Mouse (Mus musculus) MEL (cell line): ENCODE data around the gene Tmem132b. TPM values are rescaled to one million over a fixed set of nuclear protein-coding genes. Genes with fewer than 3 reads are reported as not detected.

Experiments
- DNase-seq: peaks from one replicate; pipeline ENCODE4 v3.0.0; 2011; ENCODE audit warnings: low read depth, low spot score
- H3K27ac ChIP-seq: 2 replicates; pipeline ENCODE4 v1.5.1; 2012; ENCODE audit warnings: low read depth, mild to moderate bottlenecking, control low read depth, low read length, moderate library complexity; ENCODE audit not compliant: control insufficient read depth
- H3K27me3 ChIP-seq, 2 experiments: fragments of 150-350 bp in 1 of 2; sonication (generic) in 1 of 2; 2 replicates each; pipeline ENCODE4 v1.6.1; 2012; ENCODE audit warnings: low read length in 2 of 2, mild to moderate bottlenecking in 2 of 2, improper control_type of control experiment in 1 of 2, moderate library complexity in 1 of 2; ENCODE audit not compliant: insufficient read depth in 2 of 2, control insufficient read depth in 1 of 2
- H3K36me3 ChIP-seq, 2 experiments: 2 replicates each; pipeline ENCODE4 v1.6.1; 2012 to 2014; ENCODE audit warnings: low read length in 2 of 2, improper control_type of control experiment in 1 of 2, inconsistent platforms in 1 of 2, mild to moderate bottlenecking in 1 of 2; ENCODE audit not compliant: insufficient read depth in 2 of 2, control insufficient read depth in 1 of 2
- H3K4me1 ChIP-seq, 2 experiments: fragments of 150-350 bp in 1 of 2; sonication (generic) in 1 of 2; 2 replicates each; pipeline ENCODE4 v1.6.1; 2012; ENCODE audit warnings: low read length in 2 of 2, improper control_type of control experiment in 1 of 2, mild to moderate bottlenecking in 1 of 2; ENCODE audit not compliant: insufficient read depth in 2 of 2, control insufficient read depth in 1 of 2
- H3K4me3 ChIP-seq, 2 experiments: fragments of 150-350 bp in 1 of 2; sonication (generic) in 1 of 2; 2 replicates each; pipeline ENCODE4 v1.5.1; 2012; ENCODE audit warnings: low read depth in 2 of 2, low read length in 2 of 2, mild to moderate bottlenecking in 2 of 2, moderate library complexity in 2 of 2, control low read depth in 1 of 2, improper control_type of control experiment in 1 of 2; ENCODE audit not compliant: control insufficient read depth in 1 of 2, insufficient read depth in 1 of 2
- H3K79me2 ChIP-seq: 2 replicates; pipeline ENCODE4 v1.6.1; 2012; ENCODE audit warnings: mild to moderate bottlenecking, low read length, moderate library complexity; ENCODE audit not compliant: control insufficient read depth, poor library complexity, insufficient read depth
- H3K9ac ChIP-seq: 2 replicates; pipeline ENCODE4 v1.6.1; 2012; ENCODE audit warnings: low read depth, mild to moderate bottlenecking, control low read depth, low read length, moderate library complexity; ENCODE audit not compliant: control insufficient read depth, poor library complexity, severe bottlenecking
- H3K9me3 ChIP-seq: fragments of 150-350 bp; sonication (generic); replicated peaks from 2 replicates; pipeline ENCODE4 v1.6.1; 2012; ENCODE audit warnings: mild to moderate bottlenecking, low read length, improper control_type of control experiment, moderate library complexity; ENCODE audit not compliant: insufficient read depth
- CHD1 ChIP-seq: IDR thresholded peaks from 2 replicates; pipeline ENCODE4 v1.6.1; 2012; ENCODE audit warnings: low read depth, mild to moderate bottlenecking, inconsistent platforms, low read length, improper control_type of control experiment
- CTCF ChIP-seq, 3 experiments: IDR thresholded peaks in 2 of 3; conservative IDR thresholded peaks in 1 of 3; 2 replicates each; pipeline ENCODE4 v1.5.1; 2011 to 2012; ENCODE audit warnings: low read length in 3 of 3, low read depth in 2 of 3, mild to moderate bottlenecking in 2 of 3, improper control_type of control experiment in 1 of 3, inconsistent platforms in 1 of 3, mixed read lengths in 1 of 3, moderate library complexity in 1 of 3; ENCODE audit not compliant: control insufficient read depth in 1 of 3, insufficient read depth in 1 of 3, poor library complexity in 1 of 3, severe bottlenecking in 1 of 3
- ELF1 ChIP-seq: IDR thresholded peaks from 2 replicates; pipeline ENCODE4 v1.6.1; 2014; ENCODE audit warnings: low read depth, mild to moderate bottlenecking, inconsistent platforms, low read length, improper control_type of control experiment, moderate library complexity
- EP300 ChIP-seq, 2 experiments: IDR thresholded peaks; 2 replicates each; pipeline ENCODE4 v1.6.1; 2011; ENCODE audit warnings: improper control_type of control experiment in 2 of 2, low read length in 2 of 2, low read depth in 1 of 2, mild to moderate bottlenecking in 1 of 2
- ETS1 ChIP-seq: IDR thresholded peaks from 2 replicates; pipeline ENCODE4 v1.6.1; 2012; ENCODE audit warnings: low read depth, mild to moderate bottlenecking, inconsistent platforms, low read length, improper control_type of control experiment, moderate library complexity
- GATA1 ChIP-seq: IDR thresholded peaks from 2 replicates; pipeline ENCODE4 v1.6.1; 2011; ENCODE audit warnings: low read depth, low read length, improper control_type of control experiment
- HCFC1 ChIP-seq: IDR thresholded peaks from 2 replicates; pipeline ENCODE4 v1.6.1; 2012; ENCODE audit warnings: low read depth, mild to moderate bottlenecking, inconsistent platforms, low read length, improper control_type of control experiment, moderate library complexity
- JUND ChIP-seq: IDR thresholded peaks from 2 replicates; pipeline ENCODE4 v1.6.1; 2011; ENCODE audit warnings: low read depth, mild to moderate bottlenecking, improper control_type of control experiment, low read length
- KAT2A ChIP-seq: conservative IDR thresholded peaks from 2 replicates; pipeline ENCODE4 v1.6.1; 2012; ENCODE audit warnings: low read depth, low read length, improper control_type of control experiment, inconsistent platforms
- MAFK ChIP-seq: IDR thresholded peaks from 2 replicates; pipeline ENCODE4 v1.6.1; 2011; ENCODE audit warnings: low read depth, mild to moderate bottlenecking, low read length, improper control_type of control experiment, borderline replicate concordance
- MAX ChIP-seq: IDR thresholded peaks from 2 replicates; pipeline ENCODE4 v1.6.1; 2011; ENCODE audit warnings: low read length, improper control_type of control experiment
- MEF2A ChIP-seq: IDR thresholded peaks from 2 replicates; pipeline ENCODE4 v1.6.1; 2014; ENCODE audit warnings: low read depth, mild to moderate bottlenecking, inconsistent platforms, low read length, improper control_type of control experiment; ENCODE audit not compliant: poor library complexity, insufficient replicate concordance, severe bottlenecking; ENCODE audit errors: extremely low read depth
- MXI1 ChIP-seq: IDR thresholded peaks from 2 replicates; pipeline ENCODE4 v1.6.1; 2011; ENCODE audit warnings: mild to moderate bottlenecking, low read depth, low read length, improper control_type of control experiment
- MYB ChIP-seq: IDR thresholded peaks from 2 replicates; pipeline ENCODE4 v1.6.1; 2011; ENCODE audit warnings: mild to moderate bottlenecking, low read depth, low read length, improper control_type of control experiment
- MYC ChIP-seq: IDR thresholded peaks from 2 replicates; pipeline ENCODE4 v1.6.1; 2011; ENCODE audit warnings: low read depth, mild to moderate bottlenecking, low read length, improper control_type of control experiment, moderate library complexity
- NELFE ChIP-seq: IDR thresholded peaks from 2 replicates; pipeline ENCODE4 v1.6.1; 2011; ENCODE audit warnings: low read depth, low read length, improper control_type of control experiment
- NRF1 ChIP-seq: IDR thresholded peaks from 2 replicates; pipeline ENCODE4 v1.6.1; 2014; ENCODE audit warnings: low read depth, mild to moderate bottlenecking, inconsistent platforms, low read length, improper control_type of control experiment, moderate library complexity; ENCODE audit not compliant: poor library complexity, insufficient read depth, severe bottlenecking
- POLR2AphosphoS5 ChIP-seq: IDR thresholded peaks from 2 replicates; pipeline ENCODE4 v1.6.1; 2012; ENCODE audit warnings: low read depth, borderline replicate concordance, mild to moderate bottlenecking, inconsistent platforms, low read length, moderate library complexity, mixed read lengths
- RCOR1 ChIP-seq: IDR thresholded peaks from 2 replicates; pipeline ENCODE4 v1.6.1; 2012; ENCODE audit warnings: low read depth, mild to moderate bottlenecking, inconsistent platforms, low read length, improper control_type of control experiment
- SMC3 ChIP-seq: IDR thresholded peaks from 2 replicates; pipeline ENCODE4 v1.6.1; 2011; ENCODE audit warnings: low read depth, low read length, improper control_type of control experiment
- USF2 ChIP-seq, 2 experiments: IDR thresholded peaks; 2 replicates each; pipeline ENCODE4 v1.6.1; 2011 to 2012; ENCODE audit warnings: improper control_type of control experiment in 2 of 2, low read length in 2 of 2, borderline replicate concordance in 1 of 2, inconsistent platforms in 1 of 2, low read depth in 1 of 2, mild to moderate bottlenecking in 1 of 2; ENCODE audit not compliant: insufficient read depth in 1 of 2
- ZNF384 ChIP-seq: IDR thresholded peaks from 2 replicates; pipeline ENCODE4 v1.6.1; 2012; ENCODE audit warnings: low read depth, mild to moderate bottlenecking, inconsistent platforms, low read length, improper control_type of control experiment
- polyA plus RNA-seq, 2 experiments: library from polyadenylated mRNA; stranded (reverse) in 1 of 2; unstranded in 1 of 2; fragments of >175 nt in 1 of 2; fragments of >200 nt in 1 of 2; gene quantifications; 2 replicates each; pipeline versions ENCODE4 v1.2.1 to v1.2.4; 2012; ENCODE audit warnings: low replicate concordance in 2 of 2, low read depth in 1 of 2; ENCODE audit not compliant: insufficient read length in 2 of 2, insufficient read depth in 1 of 2, missing spikeins in 1 of 2
- total RNA-seq: library from RNA; depleted of rRNA; stranded (reverse); fragments of 300-350 nt; gene quantifications from 2 replicates; pipeline ENCODE4 v1.2.3, GENCODE M21; 2012

Gene Tmem132b
- total and polyA plus RNA-seq, 3 experiments: not detected

- no peaks in the 10 kb centered on the region for H3K36me3 ChIP-seq
- no peak for DNase-seq
- H3K27ac ChIP-seq: no peak overlapping the region
- TF ChIP-seq SMC3: no peak
- TF ChIP-seq MXI1: no peak
- no peak for TF ChIP-seq HCFC1
- TF ChIP-seq NRF1: no peak
- TF ChIP-seq POLR2AphosphoS5: no peak
- TF ChIP-seq GATA1: no peak
- no peak for TF ChIP-seq CTCF (IDR thresholded peaks at IDR 0.05 in 2 of 3, conservative IDR thresholded peaks at IDR 0.05 in 1 of 3; ENCODE audit: control insufficient read depth in 1 of 3, insufficient read depth in 1 of 3, low read depth in 2 of 3, low read length in 3 of 3, poor library complexity in 1 of 3, severe bottlenecking in 1 of 3)
- no peak for TF ChIP-seq CHD1
- TF ChIP-seq EP300 (IDR thresholded peaks at IDR 0.05; ENCODE audit: low read depth in 1 of 2, low read length in 2 of 2): no peak
- no peak for TF ChIP-seq USF2 (IDR thresholded peaks at IDR 0.05; ENCODE audit: borderline replicate concordance in 1 of 2, insufficient read depth in 1 of 2, low read depth in 1 of 2, low read length in 2 of 2)
- no peak for TF ChIP-seq KAT2A
- no peak for TF ChIP-seq MEF2A
- no peak for TF ChIP-seq MYC
- TF ChIP-seq MAFK: no peak
- no peak for TF ChIP-seq ETS1
- H3K79me2 ChIP-seq: no peaks in the 10 kb centered on the region
- H3K4me3 ChIP-seq: no peak overlapping the region
- H3K4me1 ChIP-seq: no peaks in the 10 kb centered on the region
- H3K27me3 ChIP-seq: no peaks in the 10 kb centered on the region
- H3K9me3 ChIP-seq: no peaks in the 10 kb centered on the region; the same call in 1 of the 2 replicates
- H3K9ac ChIP-seq: no peak overlapping the region
Observed at GRCm38 (mm10) chr5:125574886-125575285, 43.3 kb downstream of the Tmem132b start.

DNA sequence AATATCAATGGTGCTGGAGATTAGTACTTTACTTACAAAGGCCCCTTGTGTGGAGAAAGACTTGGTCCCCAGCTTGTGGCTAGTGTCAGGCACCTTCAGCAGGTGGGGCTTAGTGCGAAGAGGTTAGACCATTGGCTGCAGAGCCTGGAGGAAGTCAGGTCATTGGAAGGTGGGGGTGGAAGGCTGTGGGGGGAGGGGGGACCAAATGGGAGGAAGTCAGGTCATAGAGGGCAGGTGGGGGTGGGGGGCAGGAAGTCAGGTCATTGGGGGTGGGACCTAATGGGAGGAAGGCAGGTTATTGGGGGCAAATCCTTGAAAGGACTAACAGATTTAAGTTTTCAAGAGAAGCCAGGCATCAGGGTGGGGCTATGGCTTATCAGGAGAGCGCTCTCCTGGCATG is 44.3 kb downstream of the Tmem132b start:
- Histone ChIP-seq H3K27me3 (no peaks in the 10 kb centered on the region), H3K4me3 (no peak overlapping the region), H3K4me1 (no peaks in the 10 kb centered on the region), H3K36me3 (no peaks in the 10 kb centered on the region), H3K27ac (no peak overlapping the region), H3K79me2 (no peaks in the 10 kb centered on the region), H3K9ac (no peak overlapping the region), H3K9me3 (no peaks in the 10 kb centered on the region; the same call in 1 of the 2 replicates)
- no peak for DNase-seq
- no peak for TF ChIP-seq RCOR1
- no peak for TF ChIP-seq SMC3
- no peak for TF ChIP-seq JUND
- no peak for TF ChIP-seq GATA1
- no peak for TF ChIP-seq EP300 (IDR thresholded peaks at IDR 0.05; ENCODE audit: low read depth in 1 of 2, low read length in 2 of 2)
- TF ChIP-seq MXI1: no peak
- TF ChIP-seq MYB: no peak
- TF ChIP-seq MAX: no peak
- TF ChIP-seq POLR2AphosphoS5: no peak
- no peak for TF ChIP-seq NELFE
- no peak for TF ChIP-seq ZNF384
- no peak for TF ChIP-seq ELF1
- no peak for TF ChIP-seq CHD1
